Mouse (Mus musculus): ENCODE results near the gene Hmgb1. TPM values are rescaled to one million over a fixed set of nuclear protein-coding genes. Genes with fewer than 3 reads are reported as not detected.

Hmgb1 gene
- polyA plus RNA-seq, 1 experiment = 231 TPM

DNA sequence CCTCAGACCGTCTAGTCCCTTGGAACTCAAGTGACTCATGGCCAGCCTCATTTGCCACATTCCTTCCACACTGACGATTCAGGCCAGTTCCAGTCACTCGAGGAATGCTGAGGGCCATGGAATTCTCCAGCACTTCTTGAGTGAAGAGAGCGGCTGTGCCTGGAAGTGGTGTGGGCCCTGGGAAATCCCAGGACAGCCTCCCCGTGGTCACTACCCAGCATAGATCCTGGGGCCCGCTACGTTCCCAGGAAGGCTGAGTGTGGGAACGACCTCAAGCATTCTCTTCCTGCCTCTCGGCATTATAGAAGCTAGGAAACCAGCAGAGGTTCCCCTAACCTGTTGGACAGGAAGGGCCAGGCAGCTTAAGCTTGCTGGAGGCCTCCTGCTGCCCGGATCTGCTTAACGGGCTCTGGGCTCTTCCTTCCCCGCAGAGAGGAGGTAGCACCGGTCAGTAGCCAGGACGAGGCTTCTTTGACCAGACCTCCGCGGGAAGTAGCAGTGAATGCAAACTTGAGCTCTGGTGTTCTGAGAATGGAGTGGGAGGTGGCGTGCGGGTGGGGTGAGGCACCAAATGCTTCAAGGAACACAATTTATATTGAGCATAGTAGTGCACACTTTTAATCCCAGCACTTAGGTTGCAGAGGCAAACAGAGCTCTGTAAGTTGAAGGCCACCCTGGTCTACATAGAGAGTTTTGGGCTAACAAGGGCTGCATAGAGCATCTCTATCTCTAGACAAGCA, 105.1 kb downstream of the Hmgb1 start:
- Histone ChIP-seq H3K4me1 (ENCODE audit: control insufficient read depth, insufficient read depth, low read length) (no peaks in the 10 kb centered on the region; the same call in 1 of the 2 replicates), H3K27ac (ENCODE audit: control insufficient read depth, insufficient read depth, low read depth, low read length, poor library complexity) (no peak overlapping the region), H3K4me3 (replicated peaks; ENCODE audit: control insufficient read depth, low read depth, low read length) (no peak overlapping the region)
- WGBS = 52% methylated on average over 18 of the region's 18 CpGs
- TF ChIP-seq CTCF (IDR thresholded peaks at IDR 0.05; ENCODE audit: control insufficient read depth, insufficient read depth, low read length) (no peak), POLR2A (IDR thresholded peaks at IDR 0.05; ENCODE audit: borderline replicate concordance, control insufficient read depth, low read depth, low read length) (no peak)

DNA sequence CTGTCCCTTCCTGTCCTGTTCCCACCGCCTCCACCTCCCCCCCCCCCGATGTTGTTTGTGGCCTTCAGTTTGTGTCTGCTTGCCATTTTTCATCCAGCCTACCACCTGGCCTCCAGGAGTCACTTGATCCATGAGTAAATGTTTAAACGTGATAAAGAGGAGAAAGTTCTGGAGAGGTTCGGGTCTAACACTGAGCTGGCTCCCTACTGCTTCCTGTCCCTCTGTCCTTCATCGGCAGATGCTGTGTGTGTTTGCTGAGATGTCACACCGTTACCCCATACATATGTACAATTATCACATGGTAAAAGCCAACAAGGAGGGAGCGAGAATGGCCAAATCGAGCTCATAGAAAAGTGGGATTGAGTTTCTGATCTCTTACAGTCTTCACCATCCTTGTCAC, 107.2 kb downstream of the Hmgb1 start:
- Histone ChIP-seq H3K4me1 (ENCODE audit: control insufficient read depth, insufficient read depth, low read length) (no peaks in the 10 kb centered on the region; the same call in 1 of the 2 replicates), H3K27ac (ENCODE audit: control insufficient read depth, insufficient read depth, low read depth, low read length, poor library complexity) (no peak overlapping the region), H3K4me3 (replicated peaks; ENCODE audit: control insufficient read depth, low read depth, low read length) (no peak overlapping the region)
- TF ChIP-seq POLR2A (IDR thresholded peaks at IDR 0.05; ENCODE audit: borderline replicate concordance, control insufficient read depth, low read depth, low read length) (no peak), CTCF (IDR thresholded peaks at IDR 0.05; ENCODE audit: control insufficient read depth, insufficient read depth, low read length) (no peak)
- 86% methylated on average over 8 of the region's 8 CpGs for WGBS

DNA sequence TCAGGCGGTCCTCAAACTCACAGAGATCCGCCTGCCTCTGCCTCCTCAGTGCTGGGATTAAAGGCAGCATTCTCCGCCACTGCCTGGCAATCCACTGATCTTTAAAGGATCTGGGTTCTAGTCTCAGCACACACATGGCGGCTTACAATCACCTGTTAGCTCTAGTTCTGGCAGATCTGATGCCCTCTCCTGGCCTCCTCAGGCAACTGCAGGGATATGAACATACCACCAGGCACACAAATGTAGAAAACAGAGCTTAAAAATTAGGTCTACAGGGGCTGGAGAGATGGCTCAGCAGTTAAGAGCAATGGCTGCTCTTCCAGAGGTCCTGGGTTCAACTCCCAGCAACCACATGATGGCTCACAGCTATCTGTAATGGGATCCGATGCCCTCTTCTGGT, 112.7 kb downstream of the Hmgb1 start:
- WGBS = 91% methylated on average over 5 of the region's 5 CpGs
- TF ChIP-seq POLR2A (IDR thresholded peaks at IDR 0.05; ENCODE audit: borderline replicate concordance, control insufficient read depth, low read depth, low read length) (no peak), CTCF (IDR thresholded peaks at IDR 0.05; ENCODE audit: control insufficient read depth, insufficient read depth, low read length) (peak; percentile 27; the same call in 1 of the 2 replicates)
- H3K27ac ChIP-seq (ENCODE audit: control insufficient read depth, insufficient read depth, low read depth, low read length, poor library complexity) = no peak overlapping the region
- H3K4me3 ChIP-seq (replicated peaks; ENCODE audit: control insufficient read depth, low read depth, low read length) = no peak overlapping the region
- no peaks in the 10 kb centered on the region; the same call in 1 of the 2 replicates for H3K4me1 ChIP-seq (ENCODE audit: control insufficient read depth, insufficient read depth, low read length)

DNA sequence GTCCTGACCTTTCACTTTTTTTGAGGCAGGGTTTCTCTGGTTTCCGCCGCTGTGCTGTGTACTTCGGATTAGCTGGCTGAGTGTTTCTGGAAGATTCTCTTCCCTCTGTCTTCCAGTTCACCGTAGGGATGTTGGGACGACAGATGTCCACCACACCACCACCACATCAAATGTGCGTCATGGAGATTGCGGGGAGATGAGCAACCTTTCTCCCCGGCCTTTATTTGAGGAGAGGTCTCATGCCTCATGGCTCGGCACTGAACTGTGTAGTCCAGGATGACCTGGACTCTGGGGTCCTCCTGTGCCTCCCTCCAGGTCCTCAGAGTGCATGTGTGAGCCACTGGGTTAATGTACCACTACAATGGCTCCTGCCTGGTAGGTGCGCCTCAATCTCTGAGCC, 115.5 kb downstream of the Hmgb1 start:
- Histone ChIP-seq H3K4me3 (replicated peaks; ENCODE audit: control insufficient read depth, low read depth, low read length) (no peak overlapping the region), H3K4me1 (ENCODE audit: control insufficient read depth, insufficient read depth, low read length) (no peaks in the 10 kb centered on the region; the same call in 1 of the 2 replicates), H3K27ac (ENCODE audit: control insufficient read depth, insufficient read depth, low read depth, low read length, poor library complexity) (no peak overlapping the region)
- no peak for TF ChIP-seq POLR2A (IDR thresholded peaks at IDR 0.05; ENCODE audit: borderline replicate concordance, control insufficient read depth, low read depth, low read length)
- no peak for TF ChIP-seq CTCF (IDR thresholded peaks at IDR 0.05; ENCODE audit: control insufficient read depth, insufficient read depth, low read length)
- WGBS = 83% methylated on average over 10 of the region's 10 CpGs

DNA sequence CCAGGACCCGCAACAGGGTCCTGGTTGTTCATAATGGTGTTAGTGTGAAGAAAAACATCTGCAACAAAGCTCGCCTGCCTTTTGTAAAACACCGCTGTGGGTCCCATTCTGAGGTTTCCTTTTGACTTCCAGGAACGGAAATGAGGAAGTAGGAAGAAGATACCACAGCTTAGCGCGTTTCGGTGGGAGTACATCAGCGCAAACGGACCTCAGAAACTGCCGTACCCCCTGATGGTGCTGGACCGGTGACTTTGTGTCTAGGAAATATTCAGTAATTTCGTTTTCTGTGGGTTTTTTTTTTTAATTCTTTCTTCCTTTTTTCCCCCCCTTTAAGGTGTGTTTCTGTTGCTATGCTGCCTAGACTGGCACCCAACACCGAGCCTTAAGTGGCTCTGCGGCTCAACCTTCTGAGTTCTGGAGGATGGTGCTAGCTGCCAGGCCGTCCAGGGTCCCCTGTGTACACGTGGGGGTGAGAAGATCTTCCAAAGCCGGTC, 116.0 kb downstream of the Hmgb1 start:
- H3K4me1 ChIP-seq (ENCODE audit: control insufficient read depth, insufficient read depth, low read length) = no peaks in the 10 kb centered on the region; the same call in 1 of the 2 replicates
- peak overlapping the region; percentile 27 for H3K4me3 ChIP-seq (replicated peaks; ENCODE audit: control insufficient read depth, low read depth, low read length)
- no peak overlapping the region for H3K27ac ChIP-seq (ENCODE audit: control insufficient read depth, insufficient read depth, low read depth, low read length, poor library complexity)
- 5% methylated on average over 17 of the region's 17 CpGs for WGBS
- TF ChIP-seq CTCF (IDR thresholded peaks at IDR 0.05; ENCODE audit: control insufficient read depth, insufficient read depth, low read length) (no peak), POLR2A (IDR thresholded peaks at IDR 0.05; ENCODE audit: borderline replicate concordance, control insufficient read depth, low read depth, low read length) (no peak)

DNA sequence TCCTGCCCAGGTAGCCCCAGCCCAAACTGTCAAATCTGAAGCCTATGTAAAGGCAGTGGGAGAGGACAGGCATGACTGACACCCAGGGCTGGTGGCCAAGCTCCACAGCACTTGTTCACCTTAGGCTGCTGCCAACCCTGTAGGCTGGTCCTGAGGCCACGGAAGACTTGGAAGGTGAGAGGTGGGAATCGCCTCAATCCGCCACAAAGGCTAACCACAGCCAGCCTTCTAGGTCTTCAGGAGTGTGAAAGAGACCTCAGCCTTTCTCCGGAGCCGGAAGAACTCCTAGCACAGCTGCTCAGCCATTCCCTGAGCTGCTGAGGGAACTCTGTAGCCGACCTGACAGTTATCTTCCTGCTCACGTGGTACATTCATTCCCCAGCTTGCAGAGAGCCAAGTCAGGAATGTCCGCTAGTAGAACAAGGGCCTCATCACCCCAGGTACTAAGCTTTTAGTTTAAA, 116.8 kb downstream of the Hmgb1 start:
- WGBS = 30% methylated on average over 8 of the region's 8 CpGs
- Histone ChIP-seq H3K27ac (ENCODE audit: control insufficient read depth, insufficient read depth, low read depth, low read length, poor library complexity) (no peak overlapping the region), H3K4me3 (replicated peaks; ENCODE audit: control insufficient read depth, low read depth, low read length) (no peak overlapping the region), H3K4me1 (ENCODE audit: control insufficient read depth, insufficient read depth, low read length) (no peaks in the 10 kb centered on the region; the same call in 1 of the 2 replicates)
- no peak for TF ChIP-seq CTCF (IDR thresholded peaks at IDR 0.05; ENCODE audit: control insufficient read depth, insufficient read depth, low read length)
- no peak for TF ChIP-seq POLR2A (IDR thresholded peaks at IDR 0.05; ENCODE audit: borderline replicate concordance, control insufficient read depth, low read depth, low read length)

DNA sequence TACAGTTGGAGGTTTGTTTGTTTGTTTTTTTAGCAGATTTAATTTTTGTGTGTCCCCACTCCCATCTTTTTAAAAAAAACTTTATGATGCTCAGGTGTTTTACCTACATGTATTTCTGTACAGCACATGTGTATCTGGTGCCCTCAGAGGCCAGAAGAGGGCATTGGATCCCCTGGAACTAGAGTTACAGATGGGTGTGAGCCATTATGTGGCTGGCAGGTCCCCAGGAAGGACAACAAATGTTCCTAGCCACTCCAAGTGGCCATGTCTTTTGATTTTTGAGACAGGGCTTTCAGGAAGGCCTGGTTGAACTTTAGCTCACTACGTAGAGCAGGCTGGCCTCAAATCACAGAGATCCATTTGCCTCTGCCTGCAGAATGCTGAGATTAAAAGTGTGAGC, 121.5 kb downstream of the Hmgb1 start:
- WGBS = 94% methylated on average over 1 of the region's 1 CpGs
- TF ChIP-seq POLR2A (IDR thresholded peaks at IDR 0.05; ENCODE audit: borderline replicate concordance, control insufficient read depth, low read depth, low read length) (no peak), CTCF (IDR thresholded peaks at IDR 0.05; ENCODE audit: control insufficient read depth, insufficient read depth, low read length) (no peak)
- H3K4me1 ChIP-seq (ENCODE audit: control insufficient read depth, insufficient read depth, low read length) = no peaks in the 10 kb centered on the region
- no peak overlapping the region for H3K4me3 ChIP-seq (replicated peaks; ENCODE audit: control insufficient read depth, low read depth, low read length)
- H3K27ac ChIP-seq (ENCODE audit: control insufficient read depth, insufficient read depth, low read depth, low read length, poor library complexity) = no peak overlapping the region

DNA sequence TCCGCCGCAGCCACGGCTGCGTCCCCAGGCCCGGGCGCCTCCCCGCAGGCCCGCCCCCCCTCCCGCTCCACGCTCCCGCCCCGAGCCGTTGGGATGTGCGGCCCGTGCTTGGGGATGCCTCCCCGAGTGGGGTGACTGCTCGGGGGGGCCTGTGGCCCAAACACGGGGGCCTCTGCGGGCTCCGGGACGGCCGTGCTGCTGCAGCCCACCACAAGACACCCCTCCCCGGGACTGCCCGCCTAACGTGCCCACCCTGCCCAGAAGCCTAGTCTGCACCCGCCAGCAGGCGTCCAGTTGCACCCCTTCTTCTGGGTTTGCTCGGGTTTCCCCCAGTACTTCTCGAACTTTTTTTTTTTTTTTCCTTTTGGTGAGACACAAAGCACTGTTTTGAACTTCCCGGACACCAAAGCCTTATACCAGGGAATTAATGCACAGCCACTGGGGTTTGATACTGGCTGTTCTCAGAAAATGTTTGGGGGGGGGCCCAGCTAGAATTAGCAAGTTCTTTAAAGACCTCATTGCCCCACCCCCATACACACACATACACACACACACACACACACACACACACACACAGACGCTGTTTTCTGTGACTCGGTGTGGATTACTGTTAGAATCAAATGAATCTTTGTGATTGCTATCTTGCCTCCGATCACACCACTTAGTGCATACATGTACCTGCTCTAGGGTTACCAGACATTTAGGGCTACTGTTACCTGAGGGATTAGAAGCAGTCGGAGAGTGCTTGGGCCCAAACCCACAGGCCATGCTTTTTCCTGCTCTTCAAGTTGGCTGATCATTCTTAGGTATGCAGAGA, 130.7 kb downstream of the Hmgb1 start:
- Histone ChIP-seq H3K27ac (ENCODE audit: control insufficient read depth, insufficient read depth, low read depth, low read length, poor library complexity) (peak overlapping the region; percentile 73), H3K4me1 (ENCODE audit: control insufficient read depth, insufficient read depth, low read length) (no peaks in the 10 kb centered on the region; the same call in 1 of the 2 replicates), H3K4me3 (replicated peaks; ENCODE audit: control insufficient read depth, low read depth, low read length) (peak overlapping the region; percentile 68)
- WGBS = 5% methylated on average over 34 of the region's 34 CpGs
- TF ChIP-seq CTCF (IDR thresholded peaks at IDR 0.05; ENCODE audit: control insufficient read depth, insufficient read depth, low read length) = no peak

All from bone marrow, adult 2 months (tissue).